Mouse (Mus musculus): Measurements from ENCODE around the gene Hmgcr.
"Not testable (repeated sequence)": the region's sequence is repeated elsewhere in the genome, so short reads cannot be mapped to it uniquely, and the experiment has no call there.

Hmgcr gene

DNA sequence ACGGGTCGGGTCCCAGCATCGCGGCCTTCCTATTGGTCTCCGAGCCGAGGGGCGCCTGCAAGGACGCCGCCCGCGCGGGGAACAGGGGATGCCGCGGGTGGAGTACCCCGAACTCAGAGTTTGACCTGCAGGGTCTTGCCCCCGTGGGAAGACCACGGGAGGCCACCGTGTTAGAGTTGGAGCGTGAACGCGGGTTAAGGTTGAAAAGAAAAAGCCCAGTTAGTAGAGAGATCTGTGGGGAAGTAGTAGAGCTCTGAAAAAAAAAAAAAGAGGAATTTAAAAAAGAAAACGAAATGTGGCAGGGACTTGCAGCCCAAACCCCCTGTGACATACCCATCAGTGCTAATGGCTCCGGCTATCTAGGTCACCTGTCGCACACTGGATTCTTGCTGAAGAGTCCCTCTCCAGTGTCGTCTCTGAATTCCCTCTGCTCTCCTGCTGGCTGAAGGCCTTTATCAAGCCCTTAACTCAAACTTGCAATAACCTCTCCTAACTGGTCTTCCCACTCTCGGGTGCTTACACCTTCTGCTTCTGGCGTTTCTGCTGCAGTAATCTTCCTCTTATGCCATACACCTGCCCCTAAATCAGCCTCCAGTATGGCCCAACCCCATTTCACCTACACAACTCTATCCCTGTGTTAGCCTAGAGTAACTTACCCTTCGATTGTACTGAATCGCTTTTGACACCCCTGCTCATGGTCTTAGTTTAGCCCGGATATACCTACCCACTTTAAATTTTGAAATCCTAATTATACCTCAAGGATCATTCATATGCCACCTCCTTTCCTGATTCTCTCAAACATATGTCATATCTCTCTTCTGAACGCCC, 556 bp upstream of the Hmgcr start:
- DNase-seq (ENCODE audit: low read depth, low spot score): peak; percentile 35

GRCm38 (mm10) chr13:96670019-96670405, 724 bp downstream of the Hmgcr start:
- no peak for DNase-seq (ENCODE audit: low read depth, low spot score)

- DNase-seq (ENCODE audit: low read depth, low spot score): no peak
Measured at GRCm38 (mm10) chr13:96664419-96664974, 6.2 kb downstream of the Hmgcr start.

- DNase-seq (ENCODE audit: low read depth, low spot score): not testable (repeated sequence)
Measured at GRCm38 (mm10) chr13:96663120-96663519, 7.6 kb downstream of the Hmgcr start.

DNA sequence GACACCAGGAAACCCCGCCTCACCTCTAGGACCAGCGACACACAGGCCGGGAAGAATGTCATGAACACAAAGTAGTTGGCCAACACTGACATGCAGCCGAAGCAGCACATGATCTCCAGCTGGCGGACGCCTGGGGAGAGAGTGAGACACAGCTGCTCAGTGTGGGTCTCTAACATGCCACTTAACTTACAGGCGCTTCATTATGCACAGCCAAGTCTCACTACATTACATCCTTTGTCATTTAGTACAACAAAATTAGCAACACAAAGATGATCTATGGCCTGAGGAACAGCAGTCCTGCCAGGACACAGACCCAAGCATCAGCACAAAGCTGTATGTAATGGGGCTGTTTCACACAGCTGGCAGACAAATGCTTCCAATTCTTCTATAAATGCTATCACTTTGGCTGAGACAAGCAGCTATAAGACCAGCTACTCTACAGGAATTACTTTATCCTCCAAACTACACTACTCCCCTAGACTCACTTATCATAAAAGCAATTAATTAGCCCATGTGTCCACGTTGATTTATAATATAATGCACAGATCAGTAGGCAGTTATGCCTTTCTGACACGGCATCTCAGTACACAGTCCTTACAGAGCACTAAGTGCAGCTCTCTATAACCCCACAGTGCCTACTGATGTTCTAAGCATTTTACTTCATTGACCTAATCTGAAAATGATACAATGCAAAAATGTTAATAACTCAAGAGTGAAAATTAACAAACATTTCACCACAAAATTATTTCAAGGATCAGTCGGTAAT, 10.5 kb downstream of the Hmgcr start:
- DNase-seq (ENCODE audit: low read depth, low spot score): peak; percentile 90

DNA sequence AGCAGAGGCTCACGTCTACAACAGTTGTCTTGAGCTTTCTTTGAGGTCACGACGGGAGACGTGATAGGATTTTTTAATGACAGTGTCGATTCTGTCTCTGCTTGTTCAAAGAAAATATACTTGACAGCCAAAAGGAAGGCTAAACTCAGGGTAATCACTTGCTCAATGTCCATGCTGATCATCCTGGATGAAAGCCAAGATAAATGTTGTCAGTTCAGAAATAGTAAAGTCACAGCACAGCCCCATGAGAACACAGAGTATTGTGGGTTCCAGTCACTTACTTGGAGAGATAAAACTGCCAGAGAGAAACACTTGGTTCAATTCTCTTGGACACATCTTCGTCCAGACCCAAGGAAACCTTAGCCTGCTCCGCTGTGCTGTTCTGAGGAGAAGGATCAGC, 11.8 kb downstream of the Hmgcr start:
- DNase-seq (ENCODE audit: low read depth, low spot score): no peak

GRCm38 (mm10) chr13:96656673-96657072, 14.1 kb downstream of the Hmgcr start:
- DNase-seq (ENCODE audit: low read depth, low spot score): no peak

GRCm38 (mm10) chr13:96653041-96653440, 17.7 kb downstream of the Hmgcr start:
- no peak for DNase-seq (ENCODE audit: low read depth, low spot score)

- no peak for DNase-seq (ENCODE audit: low read depth, low spot score)
Measured at GRCm38 (mm10) chr13:96645822-96646221, 24.9 kb downstream of the Hmgcr start.

GRCm38 (mm10) chr13:96644168-96644567, 26.6 kb downstream of the Hmgcr start:
- no peak for DNase-seq (ENCODE audit: low read depth, low spot score)

- DNase-seq (ENCODE audit: low read depth, low spot score): no peak
Measured at GRCm38 (mm10) chr13:96630396-96630795, 40.3 kb downstream of the Hmgcr start.

GRCm38 (mm10) chr13:96620891-96621290, 49.8 kb downstream of the Hmgcr start:
- DNase-seq (ENCODE audit: low read depth, low spot score): no peak

GRCm38 (mm10) chr13:96614615-96615014, 56.1 kb downstream of the Hmgcr start:
- no peak for DNase-seq (ENCODE audit: low read depth, low spot score)

DNA sequence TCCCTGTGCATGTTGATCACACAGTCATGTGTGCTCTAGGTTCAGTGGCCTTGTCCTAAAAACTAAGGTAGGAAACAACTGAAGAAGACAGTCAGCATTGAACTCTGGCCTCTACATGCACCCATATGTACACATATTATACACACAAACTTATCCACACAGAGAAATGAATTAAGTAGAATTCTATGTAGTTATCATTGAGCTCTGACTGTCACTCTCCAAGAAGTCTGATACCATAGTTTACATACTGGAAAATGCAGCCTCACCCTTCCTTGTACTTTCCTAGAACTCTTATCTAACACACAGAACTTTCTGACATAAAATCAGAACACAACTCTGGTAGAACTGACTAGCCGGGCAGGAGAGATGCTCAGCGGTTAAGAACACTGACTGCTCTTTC, 66.5 kb downstream of the Hmgcr start:
- no peak for DNase-seq (ENCODE audit: low read depth, low spot score)

- no peak for DNase-seq (ENCODE audit: low read depth, low spot score)
Measured at GRCm38 (mm10) chr13:96599182-96599581, 71.6 kb downstream of the Hmgcr start.
